Mouse (Mus musculus) kidney, postnatal 4 days (tissue): ENCODE results near the gene Tnfrsf8.

Experiments used
- DNase-seq, 2 experiments: peaks; one replicate each; pipeline ENCODE4 v3.0.0; 2021; ENCODE audit warnings: mixed read lengths in 2 of 2

Gene Tnfrsf8

GRCm38 (mm10) chr4:145266505-145266904 is 48.5 kb downstream of the Tnfrsf8 start:
- no peak for DNase-seq

DNA sequence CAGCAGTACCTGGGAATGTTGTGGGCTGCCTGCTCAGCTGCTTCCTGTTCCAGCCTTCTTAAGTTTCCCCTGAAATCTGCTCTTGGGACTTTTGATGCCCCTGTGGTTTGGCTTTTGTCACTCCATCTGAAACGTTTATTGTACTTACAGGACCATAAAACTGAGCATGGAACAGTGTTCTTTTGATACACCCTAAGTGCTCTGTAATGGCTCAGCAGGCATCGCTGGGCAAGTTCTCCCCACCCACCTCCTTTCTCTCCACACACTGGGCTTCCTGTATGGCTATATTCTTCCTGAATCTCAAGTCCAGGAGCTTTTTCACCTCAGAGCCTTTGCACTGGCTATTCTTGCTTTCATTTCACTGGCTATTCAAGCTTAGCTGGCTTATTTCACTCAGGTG is 50.2 kb downstream of the Tnfrsf8 start:
- no peak for DNase-seq

- no peak for DNase-seq
These were observed 51.4 kb downstream of the Tnfrsf8 start for GRCm38 (mm10) chr4:145263583-145263982.

DNA sequence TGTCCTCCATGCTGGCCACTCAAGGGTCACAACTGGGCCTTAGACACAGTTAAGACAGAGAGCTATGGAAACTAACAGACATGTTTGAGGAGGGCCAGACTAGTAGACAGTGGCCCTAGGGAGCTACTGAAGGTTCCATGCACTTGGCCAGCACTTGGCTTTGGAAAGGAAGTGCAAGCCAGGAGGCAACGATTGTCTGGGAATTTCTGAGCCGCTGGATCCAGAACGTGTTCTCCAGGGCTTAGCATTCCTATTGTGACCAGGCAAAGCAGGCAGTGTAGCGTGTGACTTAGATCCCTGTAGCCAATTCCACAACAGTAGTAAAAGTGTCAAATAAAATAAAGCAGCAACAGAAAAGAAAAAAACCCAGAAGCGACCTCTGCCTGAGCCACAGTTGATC is 54.2 kb downstream of the Tnfrsf8 start:
- DNase-seq = no peak

DNA sequence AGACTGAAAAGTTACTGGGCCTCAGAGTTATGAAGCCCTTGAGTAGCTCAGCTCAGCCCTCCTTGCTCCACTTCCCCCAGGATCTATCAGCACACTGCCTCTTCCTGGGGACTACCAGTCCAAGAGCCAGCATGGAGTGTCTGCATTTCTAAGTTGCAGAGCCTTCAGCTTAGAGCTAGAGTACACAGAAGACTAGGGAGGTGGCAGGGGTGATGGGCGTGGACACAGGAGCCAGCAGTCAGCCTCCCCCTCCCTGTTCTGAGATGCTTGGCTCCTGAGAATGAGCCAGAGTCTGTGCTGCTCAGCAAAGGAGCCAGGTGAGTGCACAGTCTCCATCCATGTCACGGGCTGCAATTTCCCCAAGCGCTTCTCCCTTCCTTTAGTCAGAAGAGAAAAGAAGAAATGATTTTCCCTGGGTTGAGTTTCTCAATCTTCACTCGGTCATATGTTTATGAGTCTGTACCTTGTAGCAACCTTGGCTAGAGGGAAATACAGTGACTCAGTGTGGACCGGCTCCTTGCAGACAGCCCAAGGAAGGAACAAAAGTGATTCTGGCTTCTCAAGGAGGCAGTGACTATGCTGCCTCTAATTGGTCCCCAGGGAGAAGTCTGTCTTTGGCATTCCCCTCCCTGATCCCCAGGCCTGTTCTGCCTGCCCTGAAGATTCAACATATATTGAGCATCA is 57.1 kb downstream of the Tnfrsf8 start:
- DNase-seq = no peak

- no peak for DNase-seq
These were observed 58.8 kb downstream of the Tnfrsf8 start for GRCm38 (mm10) chr4:145256144-145256543.

DNA sequence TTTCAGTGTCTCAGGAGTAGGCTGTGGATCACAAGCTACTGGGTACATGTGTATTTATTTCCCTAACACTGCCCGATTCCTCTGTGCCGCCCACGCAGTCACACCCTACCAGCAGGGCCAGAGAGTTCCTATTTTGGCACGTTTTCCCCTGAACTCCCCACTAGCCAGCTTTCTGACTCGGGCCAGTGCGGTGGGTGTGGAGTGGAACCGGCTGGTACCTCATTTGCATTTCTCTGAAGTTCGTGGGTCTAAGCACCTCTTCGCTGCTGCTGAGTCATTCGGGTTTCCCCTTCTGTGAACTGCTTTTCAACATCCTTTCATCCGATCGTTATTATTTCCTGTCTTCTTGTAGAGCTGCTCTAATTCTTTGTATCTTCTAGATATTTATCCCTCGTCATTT is 60.5 kb downstream of the Tnfrsf8 start:
- peak in 1 of 2 experiments; percentile 15 for DNase-seq

GRCm38 (mm10) chr4:145252611-145253010 is 62.4 kb downstream of the Tnfrsf8 start:
- no peak for DNase-seq

DNA sequence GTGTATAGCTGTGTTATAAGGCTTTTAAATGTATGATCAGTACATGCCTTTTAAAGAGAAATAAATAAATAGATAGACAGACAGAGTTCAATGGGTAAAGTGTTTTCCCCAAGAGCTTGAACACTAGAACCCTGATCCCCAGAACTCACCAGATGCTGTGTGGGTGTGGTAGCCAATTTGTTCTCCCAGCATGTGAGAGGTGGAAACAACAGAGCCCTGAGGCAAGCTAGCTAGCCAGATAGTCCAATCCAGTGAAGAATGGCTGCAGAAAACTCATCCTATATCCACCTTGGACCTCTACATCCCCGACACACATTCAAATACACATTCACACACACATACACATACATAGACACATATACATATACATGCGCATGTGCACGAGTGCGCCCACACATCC is 63.4 kb downstream of the Tnfrsf8 start:
- DNase-seq = no peak

GRCm38 (mm10) chr4:145250002-145250401 is 65.0 kb downstream of the Tnfrsf8 start:
- no peak for DNase-seq

- no peak for DNase-seq
These were observed 67.4 kb downstream of the Tnfrsf8 start for GRCm38 (mm10) chr4:145247556-145247955.

DNA sequence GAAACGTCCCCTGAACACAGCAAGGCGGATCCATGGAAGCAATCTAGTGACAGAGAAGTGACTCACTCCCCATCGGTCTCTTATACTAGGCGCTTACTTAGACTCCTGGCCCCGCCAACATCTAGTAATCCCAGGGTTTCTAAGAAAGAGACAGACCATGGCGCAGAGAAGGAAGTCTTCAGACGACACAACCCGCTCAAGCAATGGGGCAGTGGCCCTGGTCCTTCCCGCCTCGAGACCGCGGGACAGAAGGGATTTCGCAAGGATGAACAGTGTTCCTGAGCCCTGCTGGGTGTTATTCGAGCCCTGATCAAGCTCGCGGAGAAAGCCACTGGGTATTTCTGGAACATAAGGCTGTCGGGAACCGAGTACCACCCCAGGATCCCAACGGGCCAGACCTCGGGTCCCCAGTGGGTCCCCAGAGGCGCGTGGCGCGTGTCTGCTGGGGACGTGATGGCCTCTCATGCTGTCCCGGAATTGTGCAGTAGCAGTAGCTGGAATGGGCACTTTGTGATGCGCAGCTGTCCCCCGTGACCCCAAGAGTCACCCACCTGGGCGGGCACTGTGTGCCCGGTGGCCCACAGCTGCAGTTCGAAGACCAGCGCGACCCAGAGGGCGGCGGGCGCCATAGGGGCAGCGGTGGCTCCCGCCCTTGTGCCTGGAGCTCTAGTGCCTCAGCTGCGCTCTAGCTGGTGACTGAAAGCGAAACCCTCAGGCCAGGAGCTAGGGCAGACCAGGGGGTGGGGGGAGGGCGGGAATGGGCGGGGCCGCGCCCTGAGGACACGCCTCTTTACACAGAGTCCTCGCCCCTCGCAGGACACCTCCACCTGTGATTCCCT is 68.6 kb downstream of the Tnfrsf8 start, which contains the start of gene Tnfrsf1b:
TSS of gene Tnfrsf1b (minus strand) at position 698 of the 839 bp plus-strand sequence.
- DNase-seq = peak; percentile 32 to 53

- no peak for DNase-seq
These were observed 69.4 kb downstream of the Tnfrsf8 start for GRCm38 (mm10) chr4:145245581-145245980.

DNA sequence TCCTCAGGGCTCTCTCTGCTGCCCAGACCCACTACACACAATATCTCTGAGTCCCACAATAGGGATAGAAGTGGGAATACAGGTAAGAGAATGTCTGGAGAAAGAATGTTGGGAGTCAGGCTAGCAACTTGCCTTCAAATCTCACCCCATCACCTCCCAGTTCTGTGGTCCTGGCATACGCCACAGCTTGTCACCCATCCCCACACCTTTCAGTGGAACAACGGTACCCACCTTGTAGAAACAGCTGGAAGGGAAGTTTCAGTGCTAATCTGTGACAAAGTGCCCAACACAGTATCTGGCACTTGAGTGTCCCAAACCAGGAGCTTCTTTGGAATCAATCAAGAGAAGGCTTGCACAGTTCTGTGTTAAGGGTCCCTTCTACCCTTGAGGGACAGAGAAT is 70.3 kb downstream of the Tnfrsf8 start:
- no peak for DNase-seq

DNA sequence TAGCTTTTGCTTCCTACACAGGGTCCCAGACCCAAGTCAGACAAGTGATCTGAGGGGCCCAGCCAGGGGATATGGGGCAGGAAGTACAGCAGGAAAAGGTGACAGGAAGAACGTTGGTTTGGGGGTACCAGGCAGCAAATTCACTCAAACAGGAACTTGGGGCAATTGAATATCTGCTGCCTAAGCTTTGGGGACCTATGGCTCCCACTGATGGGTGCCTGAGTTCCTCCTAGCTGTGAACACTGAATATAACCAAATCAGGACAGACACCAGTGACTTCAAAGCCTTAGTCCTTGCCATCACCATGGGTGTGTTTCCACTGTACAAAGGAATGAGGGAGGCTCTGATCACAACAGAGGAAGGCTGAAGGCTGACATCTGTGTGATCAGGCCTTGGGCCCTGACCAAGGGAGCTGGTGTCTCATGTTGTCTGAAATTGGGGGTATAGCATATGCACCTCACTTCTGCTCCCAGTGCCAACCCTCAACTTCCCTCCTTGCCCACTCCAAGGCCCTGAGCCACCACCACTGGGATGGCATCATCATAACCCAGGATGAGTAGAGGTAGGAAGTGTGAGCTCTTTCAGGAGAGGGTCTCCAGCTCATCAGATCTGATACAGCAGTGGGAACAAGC is 72.1 kb downstream of the Tnfrsf8 start:
- DNase-seq = no peak

- DNase-seq = peak in 1 of 2 experiments; percentile 22
These were observed 74.2 kb downstream of the Tnfrsf8 start for GRCm38 (mm10) chr4:145240723-145241231.

GRCm38 (mm10) chr4:145239049-145239830 is 75.7 kb downstream of the Tnfrsf8 start:
- DNase-seq = peak; percentile 72 to 83

GRCm38 (mm10) chr4:145236027-145236426 is 78.9 kb downstream of the Tnfrsf8 start:
- DNase-seq = no peak

- DNase-seq = no peak
These were observed 81.3 kb downstream of the Tnfrsf8 start for GRCm38 (mm10) chr4:145233487-145234228.

DNA sequence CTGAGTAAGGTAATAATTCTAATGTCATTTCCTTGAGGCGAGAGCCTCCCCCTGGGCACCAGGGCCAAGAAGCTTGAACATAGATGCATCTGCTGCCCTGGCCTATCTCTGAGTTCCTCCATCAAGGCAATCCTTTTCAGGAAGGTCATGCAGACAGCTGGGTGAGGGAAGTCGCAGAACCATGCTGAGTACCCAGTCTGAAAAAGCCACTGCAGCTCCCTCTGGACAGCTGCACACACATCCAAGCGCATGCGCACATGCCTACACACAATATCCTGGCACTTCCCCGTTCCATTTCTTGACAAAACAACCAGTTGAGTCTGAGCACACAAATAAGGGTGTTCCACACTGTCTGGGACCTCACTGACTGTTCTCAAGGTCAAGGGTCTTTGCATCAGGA is 83.2 kb downstream of the Tnfrsf8 start:
- DNase-seq = no peak

DNA sequence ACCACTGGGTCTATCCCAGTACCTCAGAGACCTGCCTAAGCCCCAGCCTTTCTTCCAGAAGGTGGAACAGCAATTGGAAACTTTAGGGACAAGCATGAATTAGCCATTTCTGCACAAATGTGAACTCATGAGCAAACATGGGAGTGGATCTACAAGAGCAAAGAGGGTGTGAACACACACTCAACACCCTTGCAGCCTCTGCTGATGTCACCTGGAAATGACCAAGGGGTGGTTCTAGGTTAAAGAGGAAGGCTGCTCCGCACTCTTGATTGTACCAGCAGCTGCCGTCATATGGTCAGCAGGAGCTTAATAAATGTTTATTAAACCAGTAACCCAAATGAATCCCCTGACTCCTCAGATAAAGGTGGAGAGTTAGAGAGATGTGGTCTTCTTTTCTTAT is 84.3 kb downstream of the Tnfrsf8 start:
- DNase-seq = no peak
